Mouse (Mus musculus) bone marrow macrophage, adult 2 months (primary cell): ENCODE measurements around the gene Trim14.

Experiments used
- CTCF ChIP-seq: IDR thresholded peaks from 2 replicates; pipeline ENCODE4 v1.5.1; 2012; ENCODE audit warnings: low read depth, mild to moderate bottlenecking, low read length, moderate library complexity
- POLR2A ChIP-seq: IDR thresholded peaks from 2 replicates; pipeline ENCODE4 v1.6.1; 2012; ENCODE audit warnings: mild to moderate bottlenecking, low read depth, low read length, borderline replicate concordance

DNA sequence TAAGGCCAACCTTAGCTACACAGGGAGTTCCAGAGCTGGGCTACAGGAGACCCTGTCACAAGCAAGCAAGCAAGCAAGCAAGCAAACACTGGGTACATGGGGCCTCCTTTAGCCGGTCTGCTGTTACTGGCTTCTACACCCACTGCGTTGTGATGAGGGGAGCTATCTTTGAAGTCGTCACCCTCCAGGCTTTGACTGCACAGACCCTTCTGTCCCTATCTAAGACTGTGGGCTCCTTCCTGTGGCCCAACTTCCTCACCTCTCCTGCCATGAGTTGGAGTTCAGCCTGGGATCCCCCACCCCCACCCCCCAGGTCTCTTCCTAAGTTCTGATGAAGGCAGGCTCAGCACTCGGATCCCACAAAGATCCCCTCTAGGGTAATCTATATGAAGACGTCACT is 26.1 kb upstream of the Trim14 start:
- no peak for TF ChIP-seq CTCF
- no peak for TF ChIP-seq POLR2A
